Mouse (Mus musculus) lung, adult 2 months (tissue): ENCODE results near the gene Kntc1. TPM values are rescaled to one million over a fixed set of nuclear protein-coding genes. Genes with fewer than 3 reads are reported as not detected.

Experiments used
- DNase-seq: peaks from one replicate; pipeline ENCODE4 v3.0.0; 2022
- H3K4me1 ChIP-seq: fragments of 200-500 bp; 2 replicates; pipeline ENCODE4 v1.6.1; 2011; ENCODE audit warnings: low read length; ENCODE audit not compliant: control insufficient read depth, insufficient read depth
- H3K4me3 ChIP-seq: fragments of 200-500 bp; replicated peaks from 2 replicates; pipeline ENCODE3; 2011; ENCODE audit warnings: low read depth, mild to moderate bottlenecking, control low read depth, low read length; ENCODE audit errors: extremely low read depth
- CTCF ChIP-seq: fragments of 200-500 bp; IDR thresholded peaks from 2 replicates; pipeline ENCODE4 v1.5.1; 2011; ENCODE audit warnings: mild to moderate bottlenecking, low read length, control low read depth; ENCODE audit not compliant: insufficient read depth
- POLR2A ChIP-seq: fragments of 200-500 bp; IDR thresholded peaks from 2 replicates; pipeline ENCODE4 v1.6.1; 2011; ENCODE audit warnings: low read depth, mild to moderate bottlenecking, control low read depth, low read length, borderline replicate concordance; ENCODE audit errors: extremely low read depth
- WGBS: fragments of 180-500 bp; shearing (Covaris S2); methylation state at CpG from one replicate; pipeline ENCODE4 v1.1.7; 2018; 5-methylcytosine and 5-hydroxymethylcytosine counted together
- polyA plus RNA-seq: library from polyadenylated mRNA; depleted of rRNA; stranded (reverse); fragments of >200 nt; gene quantifications from 2 replicates; pipeline ENCODE4 v1.2.3, GENCODE M21; 2012

The Kntc1 gene
- polyA plus RNA-seq, 1 experiment, result 1.3 TPM

GRCm38 (mm10) chr5:123806334-123806733, 56.8 kb downstream of the Kntc1 start:
- WGBS, result 85% methylated on average over 11 of the region's 11 CpGs
- Histone ChIP-seq H3K4me3 (no peak overlapping the region), H3K4me1 (no peaks in the 10 kb centered on the region)
- TF ChIP-seq POLR2A, result no peak
- no peak for TF ChIP-seq CTCF
- no peak for DNase-seq

- 85% methylated on average over 5 of the region's 5 CpGs for WGBS
- Histone ChIP-seq H3K4me3 (no peak overlapping the region), H3K4me1 (no peaks in the 10 kb centered on the region)
- DNase-seq, result no peak
- no peak for TF ChIP-seq POLR2A
Measured at GRCm38 (mm10) chr5:123808541-123808940, 59.0 kb downstream of the Kntc1 start.

- 90% methylated on average over 13 of the region's 13 CpGs for WGBS
- no peak for TF ChIP-seq POLR2A
- no peak for TF ChIP-seq CTCF
- DNase-seq, result no peak
- Histone ChIP-seq H3K4me3 (no peak overlapping the region), H3K4me1 (no peaks in the 10 kb centered on the region)
Measured at GRCm38 (mm10) chr5:123809156-123809555, 59.6 kb downstream of the Kntc1 start.

GRCm38 (mm10) chr5:123816891-123817290, 67.4 kb downstream of the Kntc1 start:
- DNase-seq, result no peak
- no peak overlapping the region for H3K4me3 ChIP-seq
- TF ChIP-seq POLR2A, result no peak
- TF ChIP-seq CTCF, result no peak
- H3K4me1 ChIP-seq, result no peaks in the 10 kb centered on the region
- WGBS, result 84% methylated on average over 7 of the region's 7 CpGs

GRCm38 (mm10) chr5:123818941-123819577, 69.5 kb downstream of the Kntc1 start:
- TF ChIP-seq CTCF (no peak), POLR2A (no peak)
- no peak overlapping the region for H3K4me3 ChIP-seq
- 92% methylated on average over 19 of the region's 19 CpGs for WGBS
- DNase-seq, result no peak
- no peaks in the 10 kb centered on the region for H3K4me1 ChIP-seq

- Histone ChIP-seq H3K4me3 (no peak overlapping the region), H3K4me1 (no peaks in the 10 kb centered on the region)
- peak; percentile 56; the same call in 1 of the 2 replicates for TF ChIP-seq CTCF
- no peak for TF ChIP-seq POLR2A
- no peak for DNase-seq
- WGBS, result 73% methylated on average over 9 of the region's 9 CpGs
Measured at GRCm38 (mm10) chr5:123820501-123821263, 71.2 kb downstream of the Kntc1 start.

GRCm38 (mm10) chr5:123821264-123821571, 71.7 kb downstream of the Kntc1 start:
- H3K4me3 ChIP-seq, result no peak overlapping the region
- WGBS, result 70% methylated on average over 3 of the region's 3 CpGs
- TF ChIP-seq POLR2A, result no peak
- TF ChIP-seq CTCF, result no peak
- no peak for DNase-seq
- no peaks in the 10 kb centered on the region for H3K4me1 ChIP-seq

GRCm38 (mm10) chr5:123822706-123823105, 73.2 kb downstream of the Kntc1 start:
- H3K4me1 ChIP-seq, result no peaks in the 10 kb centered on the region
- 71% methylated on average over 7 of the region's 7 CpGs for WGBS
- no peak for DNase-seq
- H3K4me3 ChIP-seq, result no peak overlapping the region
- TF ChIP-seq POLR2A (no peak), CTCF (no peak)

- 43% methylated on average over 6 of the region's 6 CpGs for WGBS
- H3K4me3 ChIP-seq, result no peak overlapping the region
- no peak for DNase-seq
- peak; percentile 33 for TF ChIP-seq CTCF
- no peak for TF ChIP-seq POLR2A
- no peaks in the 10 kb centered on the region for H3K4me1 ChIP-seq
Measured at GRCm38 (mm10) chr5:123827659-123828091, 78.2 kb downstream of the Kntc1 start.

GRCm38 (mm10) chr5:123832309-123832708, 82.8 kb downstream of the Kntc1 start:
- no peak overlapping the region for H3K4me3 ChIP-seq
- 72% methylated on average over 7 of the region's 7 CpGs for WGBS
- H3K4me1 ChIP-seq, result no peaks in the 10 kb centered on the region
- no peak for TF ChIP-seq CTCF
- TF ChIP-seq POLR2A, result no peak
- no peak for DNase-seq
